Mouse (Mus musculus) olfactory bulb, adult 2 months (tissue): ENCODE measurements at regions not wholly inside any gene's neighbourhood (a gene's known extent, or its start where the extent isn't known, plus 50 kb on each side); places are given as distances from the start of the nearest gene placed in this dataset.

Experiments
- CTCF ChIP-seq: fragments of 200-500 bp; IDR thresholded peaks from 2 replicates; pipeline ENCODE4 v1.5.1; 2012; ENCODE audit warnings: low read depth, mild to moderate bottlenecking, low read length, moderate library complexity; ENCODE audit not compliant: insufficient read depth
- POLR2A ChIP-seq: fragments of 200-500 bp; IDR thresholded peaks from 2 replicates; pipeline ENCODE4 v1.6.1; 2012; ENCODE audit warnings: mild to moderate bottlenecking, low read depth, low read length, moderate library complexity; ENCODE audit not compliant: insufficient read depth

DNA sequence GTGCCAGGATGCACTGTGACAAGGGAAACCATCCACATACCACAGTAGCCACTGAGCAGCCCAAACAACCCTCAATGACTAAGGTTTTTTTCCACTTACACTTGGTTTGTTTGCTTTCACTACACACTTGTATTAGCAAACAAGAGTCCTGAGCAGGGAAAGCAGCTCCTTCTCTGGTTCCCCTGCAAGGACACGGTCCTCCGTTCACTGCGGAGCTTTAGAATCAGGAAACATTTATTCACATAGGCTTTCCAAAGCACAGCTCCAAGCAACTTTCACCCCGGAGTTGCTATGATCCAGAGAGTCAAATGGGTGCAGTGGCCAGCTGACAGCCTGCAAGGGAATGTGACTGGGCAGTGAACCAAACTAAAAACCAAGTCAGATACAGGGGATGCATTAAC, 186.8 kb upstream of the Lpp start:
- no peak for TF ChIP-seq CTCF
- no peak for TF ChIP-seq POLR2A
